Mouse (Mus musculus) thymus, adult 2 months (tissue): Measurements from ENCODE around the gene Hs6st3.

Experiments used
- CTCF ChIP-seq: fragments of 200-500 bp; IDR thresholded peaks from 2 replicates; pipeline ENCODE4 v1.5.1; 2012; ENCODE audit warnings: mild to moderate bottlenecking, control low read depth, low read length, moderate library complexity, borderline replicate concordance; ENCODE audit not compliant: control insufficient read depth, poor library complexity, insufficient read depth; ENCODE audit errors: extremely low read depth
- POLR2A ChIP-seq: fragments of 200-500 bp; IDR thresholded peaks from 2 replicates; pipeline ENCODE4 v1.6.1; 2012; ENCODE audit warnings: mild to moderate bottlenecking, low read length, control low read depth, moderate library complexity; ENCODE audit not compliant: control insufficient read depth, poor library complexity, insufficient read depth; ENCODE audit errors: extremely low read depth

GRCm38 (mm10) chr14:119233598-119233997, 95.5 kb downstream of the Hs6st3 start:
- TF ChIP-seq POLR2A (no peak), CTCF (no peak)
